Mouse (Mus musculus) adrenal gland, adult (tissue): Measurements from ENCODE around the gene Hspb9.
A peak's percentile ranks its signal among the peaks of the same experiment; 100 is the strongest.

Experiments
- DNase-seq, 2 experiments: peaks; one replicate each; pipeline ENCODE4 v3.0.0; 2022 to 2023; ENCODE audit warnings: low spot score in 1 of 2; ENCODE audit not compliant: inconsistent age in 2 of 2

Hspb9 gene

DNA sequence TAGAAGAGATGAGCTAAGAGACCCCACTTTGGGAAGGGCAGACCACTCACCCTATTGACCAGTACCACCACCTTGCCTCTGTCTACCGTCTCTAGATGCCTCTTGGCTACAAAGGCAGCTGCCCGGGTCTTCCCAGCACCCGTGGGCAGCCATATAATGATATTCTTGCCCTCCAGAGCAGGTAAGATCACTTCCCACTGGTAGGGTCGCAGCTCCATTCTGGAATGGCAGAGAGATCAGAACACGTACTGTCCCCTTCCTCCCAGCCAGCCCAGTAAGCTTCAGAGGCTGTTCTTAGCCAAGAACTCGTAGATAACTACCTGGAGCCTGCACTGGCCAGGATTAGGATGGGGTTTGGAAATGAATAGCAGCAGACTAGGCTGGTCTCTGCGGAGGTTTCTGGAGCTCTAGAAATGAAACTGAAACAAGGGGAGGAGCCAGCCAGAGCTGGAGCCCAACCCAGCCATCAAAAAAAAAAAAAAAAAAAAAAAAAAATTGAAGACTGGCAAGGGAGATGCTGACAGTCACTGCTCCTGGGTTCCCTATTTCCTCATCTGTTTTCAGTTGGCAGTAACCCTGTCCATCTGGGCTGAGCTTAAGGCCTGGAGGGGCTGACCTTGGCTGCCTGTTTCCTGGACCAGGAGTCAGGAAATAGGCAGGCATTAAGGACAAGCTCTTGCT lies 9.7 kb upstream of the Hspb9 start, which contains the start of gene Dhx58:
TSS of gene Dhx58 (minus strand) at position 421 of the 681 bp plus-strand sequence.
- DNase-seq, result peak in 1 of 2 experiments; percentile 81

DNA sequence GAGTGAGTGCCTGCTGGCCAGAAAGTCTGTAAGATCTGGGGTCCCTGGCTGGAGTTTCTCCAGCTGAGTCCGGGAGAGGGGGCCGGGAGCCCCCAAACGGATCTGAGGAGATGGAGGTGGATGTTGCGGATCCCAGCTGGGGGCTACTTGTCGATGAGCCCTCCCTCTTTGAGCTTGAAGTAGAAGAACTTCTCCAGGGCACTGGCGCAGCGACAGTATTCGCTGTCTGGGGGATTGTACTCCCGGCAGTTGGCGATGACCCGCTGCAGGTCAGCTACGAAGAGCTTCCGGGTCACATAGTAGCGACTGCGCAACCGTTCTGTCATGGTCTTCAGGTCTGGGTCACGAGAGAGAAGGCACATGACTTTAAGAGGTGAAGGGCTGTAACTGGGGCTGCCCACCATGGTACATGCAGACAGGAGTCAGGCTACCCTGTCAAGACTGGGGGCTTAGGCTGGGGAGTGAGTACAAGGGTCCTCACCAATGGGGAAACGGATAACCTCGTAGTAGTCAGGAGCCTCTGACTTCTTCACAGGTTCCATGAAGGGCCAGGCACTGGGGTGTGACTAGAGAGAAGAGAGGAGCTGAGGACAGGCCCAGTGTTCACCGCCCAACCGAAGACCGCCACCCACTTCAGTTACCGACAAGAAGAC lies 8.4 kb upstream of the Hspb9 start:
- peak in 1 of 2 experiments; percentile 55 for DNase-seq

DNA sequence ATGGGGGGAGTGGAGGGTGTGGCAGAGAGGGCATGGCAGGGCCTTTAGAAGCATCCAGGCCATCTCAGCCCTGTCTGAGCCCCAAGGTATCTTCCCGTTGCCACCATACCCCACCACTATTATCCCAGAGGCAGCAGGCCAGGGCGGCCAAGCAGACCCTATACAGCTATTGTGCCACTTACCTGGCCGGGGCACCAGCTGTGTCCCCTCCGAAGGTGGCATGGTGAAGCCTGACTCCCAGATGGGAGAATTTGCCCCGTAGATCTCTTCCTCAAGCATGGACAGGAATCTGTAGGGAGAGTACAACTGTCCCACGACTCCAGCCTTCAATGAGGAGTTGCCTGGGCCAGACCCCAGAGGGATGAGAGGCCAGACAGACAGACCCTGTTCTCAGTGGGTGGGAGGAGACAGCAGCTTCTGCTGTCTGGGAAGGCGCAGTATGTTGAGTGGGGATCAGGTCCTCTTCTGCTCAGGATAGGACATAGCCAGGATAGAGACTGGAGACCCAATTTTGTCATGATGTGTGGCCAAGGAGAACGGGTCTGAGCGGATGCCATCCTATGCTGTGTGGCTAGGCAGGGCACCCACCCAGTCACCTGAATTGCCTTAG lies 4.3 kb upstream of the Hspb9 start:
- peak in 1 of 2 experiments; percentile 31 for DNase-seq

DNA sequence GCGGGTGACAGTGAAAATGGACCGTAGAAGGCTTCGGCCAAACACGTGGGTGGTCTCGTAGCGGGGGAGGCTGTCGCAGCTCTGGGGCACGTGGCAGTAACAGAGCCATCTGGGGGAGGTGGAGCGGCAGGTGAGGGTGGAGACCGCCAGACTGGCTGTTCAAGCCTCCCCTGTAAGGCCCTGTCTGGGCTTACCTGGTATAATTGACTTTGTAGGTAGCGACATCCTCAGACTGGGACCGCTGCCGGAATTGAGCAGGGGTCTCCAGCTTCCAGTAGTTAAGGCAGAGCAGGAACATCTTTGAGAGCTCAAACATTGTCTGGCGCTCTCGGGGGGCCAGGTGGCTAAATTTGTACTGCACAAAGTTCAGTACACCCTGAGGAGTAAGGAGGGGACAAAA lies 3.1 kb upstream of the Hspb9 start:
- peak in 1 of 2 experiments; percentile 34 for DNase-seq

DNA sequence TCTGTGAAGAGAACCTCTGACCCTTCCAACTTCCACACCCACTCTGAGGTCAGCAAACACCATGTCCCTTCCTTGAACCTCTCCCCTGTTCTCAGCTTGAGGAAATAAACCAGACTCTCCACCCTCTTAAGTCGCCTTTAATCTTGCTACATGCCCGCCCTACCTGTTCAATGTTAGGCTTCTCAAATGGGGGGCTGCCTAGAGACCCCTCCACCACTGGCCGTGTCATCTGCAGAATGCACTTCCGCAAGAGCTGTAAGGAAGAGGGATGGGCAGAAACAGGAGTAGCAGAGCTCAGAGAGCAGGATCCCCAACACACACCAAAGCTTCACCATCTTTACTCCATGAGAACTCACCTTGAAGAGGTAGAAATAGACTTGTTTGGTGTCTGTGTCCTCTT lies 2.7 kb upstream of the Hspb9 start:
- DNase-seq, result peak in 1 of 2 experiments; percentile 30

DNA sequence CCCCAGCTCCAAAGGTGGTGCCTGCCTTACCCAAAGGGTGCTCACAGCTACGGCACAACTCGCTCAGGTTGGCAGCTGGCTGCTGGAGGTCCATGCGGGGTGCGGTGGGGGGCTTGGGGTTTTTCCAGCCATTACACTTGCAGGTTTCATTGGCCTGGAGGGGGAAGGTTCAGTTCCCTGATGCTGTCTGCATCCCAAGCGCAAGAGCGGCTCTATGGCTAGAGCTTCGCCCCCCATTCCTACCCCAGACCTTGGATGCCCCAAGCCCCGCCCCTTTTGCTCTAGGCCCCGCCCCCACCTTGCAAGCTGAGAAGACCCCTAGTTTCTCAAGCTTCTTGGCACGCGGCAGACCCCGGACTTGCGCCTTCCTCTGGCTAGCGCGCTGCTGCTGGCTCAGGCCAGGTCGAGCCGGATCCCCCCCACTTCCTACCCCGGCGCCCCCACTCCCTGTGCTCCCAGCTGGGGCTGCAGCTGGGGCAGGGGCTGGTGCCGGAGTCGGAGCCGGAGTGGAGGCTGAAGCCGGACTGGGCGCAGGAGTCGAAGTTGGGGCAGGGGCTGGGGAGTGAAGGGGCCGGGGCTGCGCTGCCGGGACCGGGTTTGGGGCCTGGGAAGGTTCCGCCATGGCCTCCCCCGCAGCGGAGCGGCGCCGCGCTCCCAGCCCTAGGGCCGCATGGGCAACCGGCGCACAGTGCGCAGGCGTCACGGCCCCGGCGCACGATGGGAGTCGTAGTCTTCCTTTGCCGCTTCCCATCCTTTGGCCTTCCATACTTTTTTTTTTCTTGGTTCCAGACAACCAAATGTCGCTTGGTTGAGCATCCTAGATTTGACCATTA lies 1.7 kb upstream of the Hspb9 start, which contains the start of gene Kat2a:
TSS of gene Kat2a (minus strand) at position 683 of the 833 bp plus-strand sequence.
- DNase-seq, result peak; percentile 89 to 94

DNA sequence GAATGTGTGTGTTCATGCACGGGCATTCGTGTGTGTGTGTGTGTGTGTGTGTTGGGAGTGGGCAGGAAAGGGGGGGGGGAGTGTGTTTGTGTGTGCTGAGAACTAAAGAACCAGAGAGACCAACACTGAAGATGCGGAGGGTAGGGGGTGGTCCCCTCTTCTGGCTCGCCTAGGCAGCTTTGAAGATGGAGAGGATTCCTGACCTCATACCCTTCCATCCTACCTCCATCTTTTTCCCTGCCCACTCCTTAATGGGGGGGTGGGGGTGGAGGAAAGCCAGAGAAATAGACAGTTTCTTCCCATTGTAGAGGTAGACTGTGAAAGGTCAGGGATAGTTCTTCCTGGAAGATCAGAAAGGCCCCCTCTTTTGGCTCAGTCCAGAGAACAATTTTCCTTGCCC lies 476 bp upstream of the Hspb9 start:
- DNase-seq, result no peak

DNA sequence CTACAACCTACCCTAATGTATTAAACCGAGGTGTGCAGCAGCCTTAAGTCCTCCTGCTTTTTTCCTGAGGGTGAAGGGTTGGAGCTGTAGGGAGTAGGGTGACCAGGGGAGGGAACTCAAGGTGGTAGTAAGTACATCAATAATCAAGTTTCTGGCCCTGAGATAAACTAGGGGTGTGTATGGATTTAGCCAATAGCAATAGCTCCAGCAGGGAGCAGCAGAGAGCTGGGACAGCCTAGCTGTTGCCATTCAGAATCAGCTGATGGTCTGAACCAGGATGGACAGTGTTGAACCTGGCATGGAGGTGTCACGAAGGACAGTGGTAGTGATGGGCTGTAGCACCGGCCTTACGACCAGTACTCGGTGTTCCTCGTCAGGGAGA lies 875 bp downstream of the Hspb9 start:
- DNase-seq, result peak; percentile 80 to 94

DNA sequence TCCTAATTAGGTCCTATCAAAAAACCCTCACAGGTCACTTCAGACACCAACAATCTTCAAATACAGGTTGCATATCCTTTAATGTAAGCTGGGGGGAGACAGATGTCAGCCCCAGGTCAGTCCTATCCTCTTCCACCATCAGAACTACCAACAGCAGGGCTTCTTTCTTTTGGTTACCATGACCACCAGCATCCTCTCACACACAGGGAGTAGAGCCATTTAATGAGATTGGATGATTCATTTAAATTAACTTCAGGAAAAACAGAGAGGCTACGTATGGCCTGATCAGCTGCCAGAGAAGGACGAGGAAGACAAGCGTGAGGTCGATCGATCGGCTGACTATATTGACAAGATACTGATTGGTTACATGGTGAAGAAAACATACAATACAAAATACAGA lies 1.3 kb downstream of the Hspb9 start:
- DNase-seq, result no peak

DNA sequence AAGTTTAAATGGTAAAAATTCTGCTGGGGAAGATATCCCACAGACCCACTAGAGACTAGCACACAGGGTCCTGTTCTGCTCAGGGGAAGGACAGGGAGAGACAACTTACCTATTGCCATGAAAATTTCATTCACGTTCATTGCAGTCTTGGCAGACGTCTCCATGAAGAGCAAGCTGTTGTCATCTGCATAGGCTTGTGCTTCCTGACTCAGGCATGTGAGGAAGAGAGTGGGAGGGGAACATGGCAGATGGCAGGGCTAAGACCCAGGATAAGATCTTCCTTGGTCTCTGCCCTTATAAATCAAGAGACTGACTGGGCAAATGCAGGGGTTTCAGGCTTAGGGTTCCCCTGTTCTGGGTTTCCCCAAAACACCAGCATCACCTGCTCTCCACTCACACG lies 3.0 kb downstream of the Hspb9 start:
- no peak for DNase-seq

DNA sequence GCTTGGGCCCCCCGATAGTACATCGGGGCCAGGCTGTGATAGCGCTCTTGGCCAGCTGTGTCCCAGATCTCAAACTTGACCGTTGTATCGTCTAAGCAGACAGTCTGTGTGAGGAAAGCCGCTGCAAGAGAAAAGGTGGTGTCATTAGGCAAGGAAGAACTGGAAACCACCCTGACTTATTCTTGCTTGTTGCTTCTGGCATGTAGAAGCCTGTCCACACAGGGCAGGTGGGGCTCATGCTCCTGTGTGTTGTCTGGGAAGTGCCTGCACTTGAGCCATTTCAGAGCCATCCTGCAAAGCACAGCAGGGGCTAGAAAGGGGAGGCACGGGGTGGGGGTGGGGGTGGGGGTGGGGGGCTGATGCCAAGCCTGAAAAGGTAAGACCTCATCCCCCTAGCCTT lies 4.8 kb downstream of the Hspb9 start:
- no peak for DNase-seq

DNA sequence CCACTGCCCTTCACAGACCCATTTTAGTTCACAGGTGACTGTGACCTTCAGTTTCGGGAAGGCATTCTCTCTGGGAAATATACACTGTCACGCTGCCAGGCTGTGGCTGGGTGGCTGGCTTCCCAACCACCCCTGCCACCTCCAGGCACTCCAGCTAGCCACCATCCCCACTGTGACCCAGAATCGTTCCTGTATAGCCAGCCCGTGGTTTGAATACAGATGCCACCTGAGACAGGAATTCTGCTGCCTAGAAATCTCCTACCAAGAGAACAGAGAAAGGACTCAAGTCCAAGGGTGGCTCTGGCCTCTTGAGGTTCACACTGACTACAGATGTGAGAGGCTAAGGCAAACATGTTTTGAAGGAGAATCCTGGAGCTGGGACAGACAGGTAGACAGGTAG lies 5.2 kb downstream of the Hspb9 start:
- DNase-seq, result peak in 1 of 2 experiments; percentile 41

DNA sequence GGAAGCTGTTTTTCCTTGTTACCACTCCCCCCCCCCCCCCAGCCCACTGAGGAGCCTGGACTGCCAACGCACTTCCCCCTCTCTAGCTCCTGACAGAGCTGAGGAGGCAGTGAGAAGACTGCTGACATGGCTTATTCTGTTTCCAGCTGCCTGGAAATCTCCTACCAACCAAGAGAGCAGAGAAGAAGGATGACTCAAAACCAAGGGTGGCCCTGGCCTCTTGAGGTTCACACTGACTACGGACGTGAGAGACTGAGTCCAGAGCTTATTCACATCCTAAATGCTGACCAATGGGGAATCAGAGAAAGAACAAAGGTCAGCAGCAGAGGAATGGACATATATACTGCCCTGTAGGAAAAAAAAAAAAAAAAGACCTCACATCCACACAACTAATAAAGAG lies 5.7 kb downstream of the Hspb9 start:
- DNase-seq, result peak in 1 of 2 experiments; percentile 72

DNA sequence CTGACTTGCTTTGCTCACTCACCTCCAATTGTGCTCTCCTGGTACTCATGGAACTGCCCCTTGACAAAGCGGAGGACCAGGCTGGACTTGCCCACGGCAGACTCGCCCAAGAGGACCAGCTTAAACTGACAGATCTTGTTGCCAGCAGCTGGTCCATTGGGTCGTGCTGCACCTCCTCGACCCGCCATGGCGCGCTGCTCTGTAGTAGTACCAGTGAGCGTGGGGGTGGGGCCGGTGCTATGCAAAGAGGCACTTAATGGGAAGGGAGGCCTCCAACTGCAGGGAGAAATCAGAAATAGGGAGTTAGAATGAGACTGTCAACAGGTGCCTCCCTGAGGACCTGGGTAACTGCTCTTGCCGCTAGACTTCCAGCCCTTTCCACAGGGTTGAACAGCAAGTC lies 6.2 kb downstream of the Hspb9 start:
- no peak for DNase-seq

DNA sequence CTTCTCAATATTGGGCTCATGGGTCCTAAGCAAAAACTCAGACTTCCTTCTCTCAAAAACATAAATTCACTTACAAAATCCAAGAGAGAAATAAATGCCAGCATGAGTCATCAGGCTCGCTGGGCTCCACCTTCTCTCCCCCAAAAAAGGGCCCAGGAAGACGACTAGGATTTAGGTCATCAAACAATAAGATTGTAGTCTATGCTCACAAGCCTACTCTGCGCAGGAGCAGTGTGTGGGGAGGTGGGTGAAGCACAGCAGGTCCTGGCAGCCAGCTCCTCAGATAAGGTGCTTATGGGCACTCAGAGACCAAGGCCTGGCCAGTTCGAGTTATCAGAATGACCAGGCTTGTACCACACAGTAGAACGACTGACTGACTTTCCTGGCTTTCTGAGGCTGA lies 6.7 kb downstream of the Hspb9 start:
- peak in 1 of 2 experiments; percentile 85 for DNase-seq

DNA sequence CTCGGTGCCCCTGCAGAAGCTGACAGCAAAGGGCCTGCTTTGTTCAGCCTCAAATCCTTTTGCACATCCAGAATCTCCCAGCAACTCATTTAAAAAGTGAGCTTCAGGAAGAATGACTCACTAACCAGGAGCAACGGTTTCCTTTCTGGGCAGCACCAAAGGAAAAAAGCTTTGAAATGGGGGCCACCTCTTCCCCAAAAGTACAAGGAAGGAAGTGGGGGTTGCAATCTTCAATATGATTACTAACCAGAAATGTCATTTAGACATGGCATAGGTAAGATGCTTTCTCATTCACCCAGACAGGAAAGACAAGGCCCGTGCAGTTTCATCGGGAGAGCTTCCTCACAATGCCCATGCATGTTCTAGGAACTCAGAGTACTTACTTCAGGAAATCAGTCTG lies 7.6 kb downstream of the Hspb9 start:
- DNase-seq, result peak in 1 of 2 experiments; percentile 76

DNA sequence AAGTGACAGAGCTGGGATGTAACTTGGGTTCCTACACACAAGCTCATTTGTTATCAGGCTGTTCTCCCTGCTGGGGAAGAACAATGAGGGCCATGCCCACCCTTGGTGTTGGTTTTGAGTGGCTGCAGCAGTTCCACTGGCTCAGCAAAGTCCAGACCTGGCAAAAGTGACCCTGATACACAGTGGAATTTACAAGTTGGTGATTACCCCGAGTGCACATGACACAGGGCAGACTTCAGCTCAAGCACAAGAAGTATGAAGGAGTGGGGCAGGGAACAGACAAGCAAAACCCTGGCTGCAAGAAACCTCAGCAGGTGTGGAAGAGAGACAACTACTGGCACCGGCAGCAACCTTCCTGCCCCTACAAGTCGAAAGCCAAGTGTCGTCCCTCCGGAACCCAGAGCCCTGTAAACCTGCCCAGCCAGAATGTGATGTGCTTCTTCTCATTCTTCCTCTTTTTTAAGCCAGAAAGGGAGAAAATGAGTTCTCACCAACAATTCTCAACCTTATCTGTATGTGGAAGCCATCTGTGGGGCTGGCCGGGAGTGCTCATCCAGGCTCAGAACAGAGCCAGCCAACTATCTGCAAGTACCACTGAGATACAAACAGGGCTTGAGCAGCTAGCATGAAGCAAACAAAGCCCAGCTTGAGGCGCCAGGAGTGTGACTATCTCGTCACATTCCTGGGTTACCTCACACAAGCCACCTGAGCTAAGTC lies 8.3 kb downstream of the Hspb9 start:
- peak in 1 of 2 experiments; percentile 35 for DNase-seq

DNA sequence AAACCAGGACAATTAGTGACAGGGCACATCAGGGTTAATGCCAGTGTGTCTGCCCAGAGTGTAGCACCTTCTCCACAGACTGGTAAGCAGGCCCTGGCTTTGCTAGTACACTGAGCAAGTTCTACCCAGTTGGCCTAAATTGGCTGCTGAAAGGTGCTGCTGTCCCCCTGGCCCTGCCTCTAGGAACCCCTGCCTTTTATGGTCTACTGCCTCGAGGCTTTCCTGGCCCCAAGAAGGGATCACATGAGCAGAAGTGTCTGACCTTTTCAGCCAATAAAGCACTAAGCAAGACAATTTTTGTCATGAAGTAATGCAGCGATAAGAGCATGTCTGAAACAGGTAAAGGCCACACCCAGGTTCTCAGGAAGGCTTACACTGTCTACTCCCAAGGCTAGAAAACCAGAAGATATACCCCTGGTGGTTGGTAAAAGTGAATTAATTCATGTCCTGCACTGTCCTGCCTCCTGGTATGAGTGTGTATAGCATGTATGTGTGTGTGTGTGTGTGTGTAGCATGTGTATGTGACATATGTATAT lies 8.9 kb downstream of the Hspb9 start:
- DNase-seq, result peak in 1 of 2 experiments; percentile 30

DNA sequence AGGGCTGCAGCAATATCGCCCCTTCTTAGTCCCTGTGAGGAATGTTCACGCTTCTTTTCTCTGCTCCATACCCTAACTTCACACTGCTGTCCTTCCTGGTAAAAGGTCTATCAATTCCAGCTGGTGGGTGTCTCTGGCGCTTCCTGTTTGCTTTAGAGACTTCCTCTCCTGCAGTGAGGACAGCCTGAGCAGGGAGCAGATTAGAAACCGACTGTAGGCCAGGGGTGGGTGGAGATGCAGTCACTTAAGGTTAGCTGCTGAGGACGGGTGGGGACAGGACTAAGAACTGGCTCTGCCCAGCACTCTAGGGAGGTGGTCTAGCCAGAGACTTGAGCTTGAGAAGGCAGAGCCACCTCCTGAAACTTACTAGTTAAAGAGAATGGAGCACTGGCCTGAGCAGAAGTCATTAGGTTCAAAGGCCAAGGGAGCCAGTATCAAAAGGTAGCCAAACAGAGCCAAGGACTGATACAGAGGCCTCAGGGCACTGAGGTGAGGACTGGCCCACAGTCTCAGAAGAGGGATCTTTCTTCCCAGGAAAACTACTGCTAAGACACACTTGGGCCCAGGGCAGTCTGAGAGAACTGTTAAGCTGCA lies 11.4 kb downstream of the Hspb9 start:
- DNase-seq, result peak in 1 of 2 experiments; percentile 58

DNA sequence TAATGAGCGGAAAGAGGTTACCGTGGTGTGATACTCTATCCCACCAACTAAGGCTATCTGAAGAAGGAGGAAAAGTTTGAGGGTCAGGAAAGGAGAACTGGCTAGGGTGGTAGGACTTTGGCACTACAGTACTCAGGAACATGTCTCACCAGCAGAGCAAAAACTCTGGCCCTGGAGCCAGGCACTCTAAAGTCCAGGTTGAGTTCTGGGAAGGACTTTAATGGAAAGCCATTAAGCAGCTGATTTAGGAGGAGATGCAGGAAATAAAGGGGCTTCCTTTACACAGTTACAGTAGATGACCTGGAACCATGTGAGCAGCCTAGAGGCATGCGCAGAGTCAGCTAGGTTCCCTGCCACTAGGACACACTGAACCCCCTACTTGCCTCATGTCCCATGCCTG lies 13.6 kb downstream of the Hspb9 start:
- DNase-seq, result peak in 1 of 2 experiments; percentile 24
